Mouse (Mus musculus): ENCODE data around the gene Efcab11. TPM values are rescaled to one million over a fixed set of nuclear protein-coding genes. Genes with fewer than 3 reads are reported as not detected.
A peak's percentile ranks its signal among the peaks of the same experiment; 100 is the strongest.

Efcab11 gene
- polyA plus RNA-seq, 1 experiment from 2014 or later = 7.1 TPM

DNA sequence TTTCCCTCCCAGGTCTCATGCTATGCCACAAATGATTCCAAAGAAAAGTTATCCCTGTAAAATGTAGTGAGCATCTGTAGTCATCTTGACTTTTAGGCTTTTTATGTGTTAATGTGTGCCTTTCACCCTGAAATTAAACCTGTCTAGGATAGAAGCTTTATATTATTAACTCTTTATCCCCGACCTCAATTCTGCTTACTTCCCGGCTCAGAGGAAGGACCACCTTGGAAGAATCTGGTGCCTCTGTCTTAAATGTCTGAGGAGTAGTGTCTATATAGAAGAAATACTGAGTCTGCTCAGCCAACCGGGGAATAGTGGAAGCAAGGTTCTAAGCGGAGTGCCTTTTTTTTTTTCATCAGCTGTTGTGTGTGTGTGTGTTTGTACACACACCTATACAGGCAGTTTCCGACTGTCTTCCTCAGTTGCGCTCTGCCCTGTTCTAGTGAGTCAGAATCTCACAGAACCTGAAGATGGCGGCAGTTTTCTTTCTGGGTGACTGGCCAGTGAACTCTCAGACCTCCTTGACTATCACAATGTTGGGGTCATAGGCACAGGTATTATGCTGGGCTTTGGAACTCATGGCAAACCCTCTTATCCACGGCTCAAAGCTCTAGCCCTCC, 1.2 kb upstream of the Efcab11 start:
- WGBS = 29% methylated on average over 8 of the region's 8 CpGs
- Histone ChIP-seq H3K9me3 (ENCODE audit: control insufficient read depth, low read length) (no peaks in the 10 kb centered on the region), H3K36me3 (ENCODE audit: control insufficient read depth, insufficient read depth) (0 out of 2 replicates have a peak, but pooled peaks cover 3% of the 10 kb centered on the region), H3K4me2 (ENCODE audit: low read length) (peak overlapping the region; percentile 76), H3K4me1 (replicated peaks; ENCODE audit: control insufficient read depth, insufficient read depth, low read length) (peaks cover 19% of the 10 kb centered on the region), H3K27ac (ENCODE audit: low read length) (no peak overlapping the region), H3K9ac (replicated peaks; ENCODE audit: low read depth, low read length) (peak overlapping the region; percentile 91), H3K27me3 (replicated peaks; ENCODE audit: control insufficient read depth, insufficient read depth, low read length) (no peaks in the 10 kb centered on the region), H3K4me3 (replicated peaks; ENCODE audit: low read length) (peak overlapping the region; percentile 80)
- ATAC-seq = no peak

DNA sequence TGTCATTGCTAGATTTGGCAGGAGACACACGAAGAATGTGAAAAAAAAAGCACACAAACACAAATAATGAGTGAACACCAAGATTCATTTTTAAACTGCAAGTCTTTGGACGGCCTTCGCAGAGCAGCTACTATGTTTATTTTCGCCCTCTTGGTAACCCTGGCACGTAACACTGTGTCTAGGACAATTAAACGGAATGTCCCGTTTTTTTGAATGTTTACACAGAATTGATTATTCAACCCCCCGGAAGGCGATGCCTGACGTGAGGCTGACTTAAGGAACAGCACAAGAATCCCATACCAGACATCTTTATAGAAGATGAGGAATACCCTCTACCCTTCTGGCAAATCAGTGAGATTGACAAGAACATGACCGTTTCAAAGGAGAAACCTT, 530 bp downstream of the Efcab11 start:
- no peaks in the 10 kb centered on the region for H3K9me3 ChIP-seq (ENCODE audit: control insufficient read depth, low read length)
- ATAC-seq = peak; percentile 28

DNA sequence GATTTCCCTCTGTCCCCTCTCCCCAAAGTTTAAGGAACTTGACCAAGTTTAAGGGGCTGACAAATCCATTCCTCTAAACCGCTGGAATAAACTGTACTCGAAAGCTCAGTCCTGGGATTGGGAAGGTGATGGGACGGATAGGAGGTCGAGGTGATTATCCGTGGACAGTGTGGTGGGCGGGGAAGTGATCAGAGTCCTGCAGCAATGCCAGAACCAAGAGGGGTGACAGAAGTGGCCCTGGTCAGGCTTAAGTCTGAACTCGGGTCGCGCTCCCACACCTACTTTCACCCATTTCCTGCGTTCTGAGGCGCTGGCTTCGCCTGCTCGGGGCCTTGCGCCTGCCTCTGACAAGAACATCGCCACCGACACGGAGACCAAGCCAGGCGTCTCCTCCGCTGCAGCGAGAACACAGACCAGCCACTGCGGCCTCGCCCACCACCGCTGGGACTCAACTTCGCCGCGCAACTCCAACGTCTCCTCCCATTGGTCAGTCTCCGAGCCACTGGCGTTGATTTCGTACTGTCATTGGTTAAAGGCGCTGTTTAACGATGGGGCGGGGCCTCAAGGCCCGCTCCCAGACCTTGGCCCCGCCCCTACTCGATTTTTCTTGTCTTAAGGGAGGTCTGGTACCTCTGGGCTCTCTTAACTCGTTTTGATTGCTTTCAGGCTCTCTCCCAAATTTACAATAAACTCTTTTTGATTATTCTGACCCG, 1.1 kb downstream of the Efcab11 start:
- H3K4me1 ChIP-seq (replicated peaks; ENCODE audit: control insufficient read depth, insufficient read depth, low read length) = peaks cover 19% of the 10 kb centered on the region
- H3K4me3 ChIP-seq (replicated peaks; ENCODE audit: low read length) = peak overlapping the region; percentile 80
- under 1% methylated on average over 38 of the region's 38 CpGs for WGBS
- H3K36me3 ChIP-seq (ENCODE audit: control insufficient read depth, insufficient read depth) = no peaks in the 10 kb centered on the region
- H3K27ac ChIP-seq (ENCODE audit: low read length) = peak overlapping the region; percentile 87
- ATAC-seq = peak; percentile 95
- peak overlapping the region; percentile 95 for H3K4me2 ChIP-seq (ENCODE audit: low read length)
- peak overlapping the region; percentile 43; the same call in 1 of the 2 replicates for H3K9ac ChIP-seq (replicated peaks; ENCODE audit: low read depth, low read length)
- H3K27me3 ChIP-seq (replicated peaks; ENCODE audit: control insufficient read depth, insufficient read depth, low read length) = no peaks in the 10 kb centered on the region
- H3K9me3 ChIP-seq (ENCODE audit: control insufficient read depth, low read length) = no peaks in the 10 kb centered on the region

More for the DNA sequence above, 530 bp downstream of the Efcab11 start:
- H3K4me1 ChIP-seq (replicated peaks; ENCODE audit: control insufficient read depth, insufficient read depth, low read length) = peaks cover 19% of the 10 kb centered on the region
- H3K36me3 ChIP-seq (ENCODE audit: control insufficient read depth, insufficient read depth) = no peaks in the 10 kb centered on the region
- no peaks in the 10 kb centered on the region for H3K27me3 ChIP-seq (replicated peaks; ENCODE audit: control insufficient read depth, insufficient read depth, low read length)
- peak overlapping the region; percentile 95 for H3K4me2 ChIP-seq (ENCODE audit: low read length)
- 0% methylated on average over 11 of the region's 11 CpGs for WGBS
- H3K9ac ChIP-seq (replicated peaks; ENCODE audit: low read depth, low read length) = peak overlapping the region; percentile 53
- peak overlapping the region; percentile 87 for H3K27ac ChIP-seq (ENCODE audit: low read length)
- H3K4me3 ChIP-seq (replicated peaks; ENCODE audit: low read length) = peak overlapping the region; percentile 80

DNA sequence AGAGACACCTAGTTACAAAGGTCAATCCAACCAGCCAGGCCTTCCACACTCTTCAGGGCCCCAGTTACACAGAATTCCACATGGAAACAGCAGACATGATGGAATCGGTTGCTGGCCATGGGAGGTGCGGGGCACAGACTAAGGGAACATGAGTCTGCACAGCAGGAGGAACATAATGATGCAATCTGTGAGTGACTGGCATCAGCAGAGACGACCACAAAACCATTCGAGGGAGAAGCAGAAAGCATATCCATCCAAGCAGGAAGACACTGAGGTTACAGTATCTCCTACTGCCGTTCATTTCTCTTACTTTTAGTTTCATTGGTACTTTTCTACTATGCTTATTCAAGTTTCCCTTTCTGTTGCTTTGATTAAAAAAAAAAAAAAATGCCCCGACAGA, 9.6 kb downstream of the Efcab11 start:
- H3K4me1 ChIP-seq (replicated peaks; ENCODE audit: control insufficient read depth, insufficient read depth, low read length) = no peaks in the 10 kb centered on the region
- no peaks in the 10 kb centered on the region for H3K27me3 ChIP-seq (replicated peaks; ENCODE audit: control insufficient read depth, insufficient read depth, low read length)
- no peak overlapping the region for H3K27ac ChIP-seq (ENCODE audit: low read length)
- H3K4me3 ChIP-seq (replicated peaks; ENCODE audit: low read length) = no peak overlapping the region
- no peaks in the 10 kb centered on the region for H3K9me3 ChIP-seq (ENCODE audit: control insufficient read depth, low read length)
- H3K36me3 ChIP-seq (ENCODE audit: control insufficient read depth, insufficient read depth) = no peaks in the 10 kb centered on the region
- 79% methylated on average over 6 of the region's 6 CpGs for WGBS
- no peak overlapping the region for H3K9ac ChIP-seq (replicated peaks; ENCODE audit: low read depth, low read length)
- H3K4me2 ChIP-seq (ENCODE audit: low read length) = no peak overlapping the region
- no peak for ATAC-seq

DNA sequence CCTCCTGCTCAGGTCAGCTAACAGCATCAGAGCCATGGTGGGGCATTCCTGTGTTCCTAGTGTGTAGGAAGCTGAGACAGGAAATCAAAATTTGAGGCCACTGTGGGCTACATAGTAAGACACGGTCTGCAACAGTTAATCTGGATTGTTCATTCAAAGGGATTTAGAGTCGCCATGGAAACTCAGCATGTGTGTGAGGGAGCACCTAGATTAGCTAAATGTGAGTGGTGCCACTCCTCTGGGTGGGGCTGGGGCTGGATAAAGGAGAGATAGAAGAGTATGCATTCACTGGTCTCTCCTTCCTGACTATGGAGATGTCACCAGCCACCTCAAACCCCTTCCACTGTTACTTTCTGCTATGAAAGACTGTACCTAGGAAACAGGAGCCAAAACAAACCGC, 10.8 kb downstream of the Efcab11 start:
- H3K9me3 ChIP-seq (ENCODE audit: control insufficient read depth, low read length) = no peaks in the 10 kb centered on the region
- 38% methylated on average over 3 of the region's 3 CpGs for WGBS
- ATAC-seq = no peak
- no peak overlapping the region for H3K4me2 ChIP-seq (ENCODE audit: low read length)
- H3K4me1 ChIP-seq (replicated peaks; ENCODE audit: control insufficient read depth, insufficient read depth, low read length) = no peaks in the 10 kb centered on the region
- H3K27me3 ChIP-seq (replicated peaks; ENCODE audit: control insufficient read depth, insufficient read depth, low read length) = no peaks in the 10 kb centered on the region
- H3K9ac ChIP-seq (replicated peaks; ENCODE audit: low read depth, low read length) = no peak overlapping the region
- no peak overlapping the region for H3K4me3 ChIP-seq (replicated peaks; ENCODE audit: low read length)
- H3K36me3 ChIP-seq (ENCODE audit: control insufficient read depth, insufficient read depth) = no peaks in the 10 kb centered on the region
- no peak overlapping the region for H3K27ac ChIP-seq (ENCODE audit: low read length)

DNA sequence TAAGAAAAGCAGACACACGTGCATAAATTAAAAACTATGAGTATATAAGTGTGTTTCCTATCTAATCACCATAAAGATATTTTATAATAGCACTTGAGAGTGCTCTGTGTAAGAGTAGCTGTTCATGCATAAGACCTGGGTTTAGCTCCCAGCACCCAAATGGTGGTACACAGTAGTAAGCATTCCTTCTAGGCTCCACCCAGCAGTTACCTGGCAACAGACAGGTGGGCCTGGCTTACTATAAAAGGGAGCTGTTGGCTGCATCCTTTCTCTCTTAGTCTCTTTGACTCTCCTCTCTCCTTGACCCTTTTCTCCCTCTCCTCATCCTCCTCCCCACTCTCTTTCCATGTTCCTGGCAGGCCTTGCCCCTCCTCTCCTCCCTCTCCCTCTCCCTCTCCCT, 15.4 kb downstream of the Efcab11 start:
- Histone ChIP-seq H3K9me3 (ENCODE audit: control insufficient read depth, low read length) (no peaks in the 10 kb centered on the region), H3K36me3 (ENCODE audit: control insufficient read depth, insufficient read depth) (no peaks in the 10 kb centered on the region), H3K4me2 (ENCODE audit: low read length) (no peak overlapping the region), H3K27me3 (replicated peaks; ENCODE audit: control insufficient read depth, insufficient read depth, low read length) (no peaks in the 10 kb centered on the region), H3K4me3 (replicated peaks; ENCODE audit: low read length) (no peak overlapping the region), H3K4me1 (replicated peaks; ENCODE audit: control insufficient read depth, insufficient read depth, low read length) (no peaks in the 10 kb centered on the region), H3K27ac (ENCODE audit: low read length) (no peak overlapping the region), H3K9ac (replicated peaks; ENCODE audit: low read depth, low read length) (no peak overlapping the region)
- ATAC-seq = no peak
- WGBS = 93% methylated on average over 1 of the region's 1 CpGs

DNA sequence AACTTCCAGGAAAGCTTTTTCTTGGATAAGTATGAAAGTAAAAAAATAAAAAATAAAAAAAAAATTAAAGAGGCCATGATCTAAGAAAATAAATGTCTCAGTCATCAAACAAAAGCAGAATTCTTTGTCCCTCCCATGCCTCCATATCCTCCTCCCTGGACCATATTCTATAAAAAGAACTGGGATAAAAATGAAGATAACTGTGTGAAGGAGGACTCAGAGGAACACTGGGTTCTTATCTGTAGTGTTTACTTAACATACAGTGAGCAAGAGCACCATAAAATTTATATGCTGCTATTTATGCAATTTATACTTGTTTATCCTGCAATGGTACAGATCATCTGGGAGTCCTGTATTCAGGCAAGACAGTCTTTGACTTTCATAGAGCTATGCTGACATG, 19.6 kb downstream of the Efcab11 start:
- Histone ChIP-seq H3K27ac (ENCODE audit: low read length) (no peak overlapping the region), H3K4me3 (replicated peaks; ENCODE audit: low read length) (no peak overlapping the region), H3K36me3 (ENCODE audit: control insufficient read depth, insufficient read depth) (no peaks in the 10 kb centered on the region), H3K4me2 (ENCODE audit: low read length) (no peak overlapping the region), H3K9me3 (ENCODE audit: control insufficient read depth, low read length) (no peaks in the 10 kb centered on the region), H3K27me3 (replicated peaks; ENCODE audit: control insufficient read depth, insufficient read depth, low read length) (no peaks in the 10 kb centered on the region), H3K4me1 (replicated peaks; ENCODE audit: control insufficient read depth, insufficient read depth, low read length) (peaks cover 6% of the 10 kb centered on the region; the same call in 1 of the 2 replicates), H3K9ac (replicated peaks; ENCODE audit: low read depth, low read length) (no peak overlapping the region)
- no peak for ATAC-seq

DNA sequence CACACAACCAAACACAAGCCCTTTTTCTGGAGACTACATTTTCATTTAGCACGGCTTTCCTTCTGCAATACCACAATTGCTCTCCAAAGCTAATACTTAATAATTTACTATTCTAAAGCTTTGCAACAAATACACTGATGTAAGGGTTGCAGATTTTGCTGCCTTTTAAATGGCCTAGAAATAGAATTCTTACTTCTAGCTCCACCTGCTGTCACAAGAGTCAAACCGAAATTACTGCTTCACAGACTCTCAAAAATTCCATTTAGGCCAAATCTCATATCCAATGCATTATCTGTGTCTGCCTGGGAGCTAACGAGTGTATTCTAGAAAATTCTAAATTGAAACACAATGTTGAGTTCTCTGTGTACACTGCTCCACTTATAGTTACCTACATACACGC, 23.3 kb downstream of the Efcab11 start:
- ATAC-seq = 0 out of 2 replicates have a peak, but pooled peaks have one; percentile 15
- H3K36me3 ChIP-seq (ENCODE audit: control insufficient read depth, insufficient read depth) = no peaks in the 10 kb centered on the region
- H3K9me3 ChIP-seq (ENCODE audit: control insufficient read depth, low read length) = no peaks in the 10 kb centered on the region
- H3K4me2 ChIP-seq (ENCODE audit: low read length) = no peak overlapping the region
- H3K9ac ChIP-seq (replicated peaks; ENCODE audit: low read depth, low read length) = no peak overlapping the region
- 66% methylated on average over 4 of the region's 4 CpGs for WGBS
- H3K4me3 ChIP-seq (replicated peaks; ENCODE audit: low read length) = no peak overlapping the region
- peaks cover 9% of the 10 kb centered on the region for H3K4me1 ChIP-seq (replicated peaks; ENCODE audit: control insufficient read depth, insufficient read depth, low read length)
- no peaks in the 10 kb centered on the region for H3K27me3 ChIP-seq (replicated peaks; ENCODE audit: control insufficient read depth, insufficient read depth, low read length)
- H3K27ac ChIP-seq (ENCODE audit: low read length) = no peak overlapping the region

DNA sequence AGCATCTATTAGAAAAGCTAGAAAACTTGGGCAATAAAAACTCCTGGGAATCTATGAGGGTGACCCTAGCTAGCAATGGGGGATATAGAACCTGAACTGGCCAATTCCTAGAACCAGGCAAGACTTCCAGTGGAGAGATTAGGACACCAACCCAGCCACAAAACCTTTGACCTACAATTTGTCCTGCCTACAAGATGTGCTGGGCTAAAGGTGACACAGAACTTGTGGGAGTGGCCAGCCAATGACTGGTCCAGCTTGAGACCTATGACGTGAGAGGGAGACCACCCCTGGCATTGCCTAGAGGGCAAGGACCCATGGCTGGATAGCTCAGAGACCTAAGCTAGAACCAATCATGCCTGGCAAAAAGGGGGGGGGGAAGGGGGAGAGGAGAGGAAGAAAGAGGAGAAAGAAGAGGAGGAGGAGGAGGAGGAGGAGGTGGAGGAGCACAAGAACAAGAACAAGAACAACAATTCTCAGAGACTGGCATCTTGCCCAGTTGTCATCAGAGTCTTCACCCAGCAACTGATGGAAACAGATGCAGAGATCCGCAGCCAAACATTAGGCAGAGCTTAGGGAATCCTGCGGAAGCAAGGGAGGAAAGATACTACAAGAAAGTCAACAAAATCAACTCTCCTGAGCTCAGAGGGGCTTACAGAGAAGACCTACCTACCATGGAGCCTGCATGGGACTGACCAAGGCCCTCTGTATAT, 24.7 kb downstream of the Efcab11 start:
- H3K36me3 ChIP-seq (ENCODE audit: control insufficient read depth, insufficient read depth) = no peaks in the 10 kb centered on the region
- WGBS = 60% methylated on average over 3 of the region's 3 CpGs
- ATAC-seq = no peak
- no peak overlapping the region for H3K9ac ChIP-seq (replicated peaks; ENCODE audit: low read depth, low read length)
- peaks cover 13% of the 10 kb centered on the region for H3K4me1 ChIP-seq (replicated peaks; ENCODE audit: control insufficient read depth, insufficient read depth, low read length)
- no peak overlapping the region for H3K4me2 ChIP-seq (ENCODE audit: low read length)
- H3K9me3 ChIP-seq (ENCODE audit: control insufficient read depth, low read length) = no peaks in the 10 kb centered on the region
- H3K27ac ChIP-seq (ENCODE audit: low read length) = no peak overlapping the region
- no peak overlapping the region for H3K4me3 ChIP-seq (replicated peaks; ENCODE audit: low read length)
- no peaks in the 10 kb centered on the region for H3K27me3 ChIP-seq (replicated peaks; ENCODE audit: control insufficient read depth, insufficient read depth, low read length)

All from forebrain, embryonic 16.5 days (tissue).